Comparison of ENCODE assay signal across 17 mouse cellular contexts in the genomic region with DNA sequence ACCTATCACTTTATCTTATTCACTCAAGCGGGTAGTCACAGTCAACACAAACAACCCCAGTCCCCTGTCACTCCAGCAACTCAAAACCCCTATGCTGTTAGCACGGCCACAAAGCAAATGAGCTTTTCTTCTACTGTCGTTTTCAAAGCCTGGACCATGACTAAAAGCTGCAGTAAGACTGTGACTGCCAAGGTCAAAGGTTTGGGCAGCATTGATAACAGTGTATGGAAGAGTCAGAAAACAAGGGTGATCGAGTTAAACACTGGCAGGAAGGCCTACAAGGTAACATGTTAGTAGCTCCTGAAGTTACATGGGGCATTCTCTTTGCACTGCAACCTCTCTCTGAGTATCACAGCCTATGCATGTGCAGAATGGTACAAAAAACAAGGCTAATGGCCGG.
DNase-seq lines count a peak whose midpoint lies in the region; ATAC-seq and TF ChIP-seq lines count a peak whose summit lies in the region.
"Had no signal": no experiment of that assay in that cellular context is flagged by ENCODE, and none has a peak within 500 bp of the region (broad histone marks: within the 10 kb centered on the region; RNA-seq: fewer than 3 reads in every experiment).

No protein-coding gene starts in this region.

- no peaks in the 10 kb centered on the region for H3K36me3 ChIP-seq in forebrain, embryonic 10.5 days (replicated peaks)
- no peaks in the 10 kb centered on the region for H3K36me3 ChIP-seq in forebrain, embryonic 13.5 days (ENCODE audit: poor library complexity, severe bottlenecking)
- H3K36me3 ChIP-seq in heart, embryonic 16.5 days (ENCODE audit: control insufficient read depth, insufficient read depth): peaks cover 2% of the 10 kb centered on the region; the same call in 1 of the 2 replicates
- no peaks in the 10 kb centered on the region for H3K36me3 ChIP-seq in kidney, postnatal 0 days (ENCODE audit: insufficient read depth, low read length)
- H3K36me3 ChIP-seq in stomach, embryonic 15.5 days: no peaks in the 10 kb centered on the region
- no peaks in the 10 kb centered on the region for H3K36me3 ChIP-seq in stomach, postnatal 0 days (ENCODE audit: control insufficient read depth, insufficient read depth, low read length)
- H3K36me3 ChIP-seq: limb, embryonic 12.5 days; neural tube, embryonic 12.5 days had no signal

- H3K9ac ChIP-seq in forebrain, embryonic 13.5 days: no peak overlapping the region
- H3K9ac ChIP-seq in heart, embryonic 16.5 days (ENCODE audit: low read length): 0 out of 2 replicates have a peak overlapping the region, but pooled peaks have one; percentile 2
- H3K9ac ChIP-seq in kidney, postnatal 0 days (ENCODE audit: low read depth, low read length): no peak overlapping the region
- no peak overlapping the region for H3K9ac ChIP-seq in stomach, embryonic 15.5 days
- no peak overlapping the region for H3K9ac ChIP-seq in stomach, postnatal 0 days (ENCODE audit: low read length)
- H3K9ac ChIP-seq: limb, embryonic 12.5 days; neural tube, embryonic 12.5 days had no signal

- peaks cover 40% of the 10 kb centered on the region for H3K4me1 ChIP-seq in forebrain, embryonic 10.5 days
- 0 out of 2 replicates have a peak, but pooled peaks cover 11% of the 10 kb centered on the region for H3K4me1 ChIP-seq in forebrain, embryonic 13.5 days
- peaks cover 29% of the 10 kb centered on the region for H3K4me1 ChIP-seq in heart, embryonic 16.5 days (ENCODE audit: control insufficient read depth, insufficient read depth, low read length)
- peaks cover 25% of the 10 kb centered on the region for H3K4me1 ChIP-seq in kidney, postnatal 0 days (replicated peaks; ENCODE audit: insufficient read depth, low read length)
- peaks cover 18% of the 10 kb centered on the region for H3K4me1 ChIP-seq in stomach, embryonic 15.5 days
- H3K4me1 ChIP-seq in stomach, postnatal 0 days (replicated peaks; ENCODE audit: control insufficient read depth, insufficient read depth): no peaks in the 10 kb centered on the region

- no peak overlapping the region for H3K4me3 ChIP-seq in forebrain, embryonic 10.5 days
- no peak overlapping the region for H3K4me3 ChIP-seq in forebrain, embryonic 13.5 days
- no peak overlapping the region for H3K4me3 ChIP-seq in heart, embryonic 16.5 days (ENCODE audit: low read length)
- no peak overlapping the region for H3K4me3 ChIP-seq in kidney, postnatal 0 days (replicated peaks; ENCODE audit: low read depth, low read length)
- H3K4me3 ChIP-seq in stomach, embryonic 15.5 days (replicated peaks): no peak overlapping the region
- H3K4me3 ChIP-seq in stomach, postnatal 0 days (ENCODE audit: low read depth, low read length): no peak overlapping the region
- H3K4me3 ChIP-seq: erythroblast, embryonic 14.5 days; limb, embryonic 12.5 days; neural tube, embryonic 12.5 days had no signal

- H3K4me2 ChIP-seq in forebrain, embryonic 13.5 days: no peak overlapping the region
- no peak overlapping the region for H3K4me2 ChIP-seq in heart, embryonic 16.5 days (ENCODE audit: low read depth, low read length)
- no peak overlapping the region for H3K4me2 ChIP-seq in kidney, postnatal 0 days (ENCODE audit: low read length)
- no peak overlapping the region for H3K4me2 ChIP-seq in stomach, embryonic 15.5 days
- no peak overlapping the region for H3K4me2 ChIP-seq in stomach, postnatal 0 days (replicated peaks; ENCODE audit: low read depth)
- H3K4me2 ChIP-seq: limb, embryonic 12.5 days; neural tube, embryonic 12.5 days had no signal

- TF ChIP-seq EP300 in stomach, postnatal 0 days (optimal IDR thresholded peaks at IDR 0.05): no peak

- H3K27me3 ChIP-seq in forebrain, embryonic 10.5 days (ENCODE audit: poor library complexity, severe bottlenecking): no peaks in the 10 kb centered on the region
- no peaks in the 10 kb centered on the region for H3K27me3 ChIP-seq in forebrain, embryonic 13.5 days
- H3K27me3 ChIP-seq in heart, embryonic 16.5 days (ENCODE audit: control insufficient read depth, insufficient read depth, low read length): no peaks in the 10 kb centered on the region
- no peaks in the 10 kb centered on the region for H3K27me3 ChIP-seq in kidney, postnatal 0 days (ENCODE audit: insufficient read depth, low read length)
- no peaks in the 10 kb centered on the region for H3K27me3 ChIP-seq in stomach, embryonic 15.5 days (replicated peaks)
- H3K27me3 ChIP-seq in stomach, postnatal 0 days (ENCODE audit: control insufficient read depth, insufficient read depth, low read length): no peaks in the 10 kb centered on the region
- H3K27me3 ChIP-seq: limb, embryonic 12.5 days; neural tube, embryonic 12.5 days had no signal

- no peak for TF ChIP-seq CTCF in kidney, postnatal 0 days (IDR thresholded peaks at IDR 0.05; ENCODE audit: low read depth)
- TF ChIP-seq CTCF in stomach, postnatal 0 days (IDR thresholded peaks at IDR 0.05; ENCODE audit: low read depth): no peak

- WGBS in forebrain, embryonic 10.5 days: 74% methylated on average over 5 of the region's 5 CpGs
- WGBS in forebrain, embryonic 13.5 days: 72% methylated on average over 5 of the region's 5 CpGs
- WGBS in heart, embryonic 16.5 days: 65% methylated on average over 5 of the region's 5 CpGs
- WGBS in kidney, postnatal 0 days: 60% methylated on average over 5 of the region's 5 CpGs
- WGBS in stomach, embryonic 15.5 days: 64% methylated on average over 5 of the region's 5 CpGs
- 70% methylated on average over 5 of the region's 5 CpGs for WGBS in stomach, postnatal 0 days

- DNase-seq in forebrain, embryonic 10.5 days (ENCODE audit: extremely low spot score, low spot score): no peak
- DNase-seq in heart, adult 9 months (ENCODE audit: low spot score in 2 of 2): no peak
- no peak for DNase-seq in kidney, postnatal 0 days (ENCODE audit: low spot score)
- no peak for DNase-seq in kidney, postnatal 10 days
- DNase-seq in stomach, postnatal 0 days (ENCODE audit: low spot score): no peak
- DNase-seq: cerebellum, adult 9-11 months; embryo, embryonic 11 days; kidney, adult 9 months; layer of hippocampus, adult 9-11 months; lung, postnatal 14 days had no signal

- no peak for ATAC-seq in forebrain, embryonic 13.5 days
- no peak for ATAC-seq in heart, embryonic 16.5 days (replicated peaks; ENCODE audit: extremely low read depth, insufficient read depth, low FRiP score)
- ATAC-seq in kidney, postnatal 0 days (replicated peaks; ENCODE audit: low FRiP score, low read depth): no peak
- no peak for ATAC-seq in stomach, embryonic 15.5 days (ENCODE audit: insufficient read depth, low FRiP score, low read depth)
- no peak for ATAC-seq in stomach, postnatal 0 days (ENCODE audit: low FRiP score, low TSS enrichment)
- ATAC-seq: forebrain, embryonic 16.5 days had no signal

- H3K9me3 ChIP-seq in forebrain, embryonic 10.5 days: no peaks in the 10 kb centered on the region; the same call in 1 of the 2 replicates
- no peaks in the 10 kb centered on the region for H3K9me3 ChIP-seq in forebrain, embryonic 13.5 days (replicated peaks)
- H3K9me3 ChIP-seq in heart, embryonic 16.5 days (replicated peaks; ENCODE audit: control insufficient read depth, low read length): peaks cover 4% of the 10 kb centered on the region; the same call in 1 of the 2 replicates
- no peaks in the 10 kb centered on the region for H3K9me3 ChIP-seq in kidney, postnatal 0 days (replicated peaks; ENCODE audit: low read length)
- no peaks in the 10 kb centered on the region for H3K9me3 ChIP-seq in stomach, embryonic 15.5 days
- no peaks in the 10 kb centered on the region for H3K9me3 ChIP-seq in stomach, postnatal 0 days (ENCODE audit: control insufficient read depth, low read length)
- H3K9me3 ChIP-seq: neural tube, embryonic 12.5 days had no signal

- peak overlapping the region; percentile 31 for H3K27ac ChIP-seq in forebrain, embryonic 10.5 days
- H3K27ac ChIP-seq in forebrain, embryonic 13.5 days: no peak overlapping the region
- H3K27ac ChIP-seq in heart, embryonic 16.5 days (ENCODE audit: low read length): peak overlapping the region; percentile 53
- peak overlapping the region; percentile 76 for H3K27ac ChIP-seq in kidney, postnatal 0 days
- H3K27ac ChIP-seq in stomach, embryonic 15.5 days: peak overlapping the region; percentile 49
- H3K27ac ChIP-seq in stomach, postnatal 0 days (replicated peaks): no peak overlapping the region
- H3K27ac ChIP-seq: limb, embryonic 12.5 days; neural tube, embryonic 12.5 days had no signal

Comparison
In these comparisons a context has a peak if more than half of its experiments do, and no peak if none do; other contexts are left out.
1. H3K27ac ChIP-seq: peak in forebrain, embryonic 10.5 days (single experiment), heart, embryonic 16.5 days (single experiment), kidney, postnatal 0 days (single experiment) and stomach, embryonic 15.5 days (single experiment); none in forebrain, embryonic 13.5 days (single experiment) and stomach, postnatal 0 days (single experiment).